Mouse (Mus musculus) E14TG2a.4 (cell line): ENCODE measurements around the gene Pbld2.
"Not testable (repeated sequence)": the region's sequence is repeated elsewhere in the genome, so short reads cannot be mapped to it uniquely, and the experiment has no call there.

ENCODE experiments used
- H3K27me3 ChIP-seq: 2 replicates; pipeline ENCODE4 v1.6.1; 2014; ENCODE audit warnings: low read length, control low read depth; ENCODE audit not compliant: insufficient read depth
- H3K36me3 ChIP-seq: 2 replicates; pipeline ENCODE4 v1.6.1; 2014; ENCODE audit warnings: low read length, control low read depth; ENCODE audit not compliant: insufficient read depth
- H3K4me1 ChIP-seq: replicated peaks from 2 replicates; pipeline ENCODE4 v1.6.1; 2014; ENCODE audit warnings: low read depth, low read length, control low read depth
- H3K4me3 ChIP-seq: replicated peaks from 2 replicates; pipeline ENCODE4 v1.5.1; 2014; ENCODE audit warnings: mild to moderate bottlenecking, low read length
- H3K9me3 ChIP-seq: 2 replicates; pipeline ENCODE4 v1.6.1; 2014; ENCODE audit warnings: low read length, control low read depth
- CTCF ChIP-seq: conservative IDR thresholded peaks from 2 replicates; pipeline ENCODE4 v1.5.1; 2014; ENCODE audit warnings: low read length
- NANOG ChIP-seq: IDR thresholded peaks from 2 replicates; pipeline ENCODE4 v1.6.1; 2014; ENCODE audit warnings: borderline replicate concordance, low read length, mixed read lengths
- POU5F1 ChIP-seq: IDR thresholded peaks from 2 replicates; pipeline ENCODE4 v1.6.1; 2014; ENCODE audit warnings: low read length, borderline replicate concordance

Pbld2 gene

GRCm38 (mm10) chr10:63049106-63049505 is 25.0 kb downstream of the Pbld2 start:
- peaks cover 56% of the 10 kb centered on the region for H3K4me1 ChIP-seq
- no peak for TF ChIP-seq POU5F1
- TF ChIP-seq CTCF: no peak
- no peak for TF ChIP-seq NANOG
- H3K9me3 ChIP-seq: no peaks in the 10 kb centered on the region
- H3K36me3 ChIP-seq: no peaks in the 10 kb centered on the region
- no peaks in the 10 kb centered on the region for H3K27me3 ChIP-seq
- H3K4me3 ChIP-seq: no peak overlapping the region

GRCm38 (mm10) chr10:63051267-63051666 is 27.2 kb downstream of the Pbld2 start:
- TF ChIP-seq CTCF (no peak), POU5F1 (no peak), NANOG (no peak)
- Histone ChIP-seq H3K4me1 (peaks cover 69% of the 10 kb centered on the region), H3K9me3 (0 out of 2 replicates have a peak, but pooled peaks cover 3% of the 10 kb centered on the region), H3K36me3 (no peaks in the 10 kb centered on the region), H3K27me3 (no peaks in the 10 kb centered on the region), H3K4me3 (no peak overlapping the region)

GRCm38 (mm10) chr10:63052011-63052410 is 27.9 kb downstream of the Pbld2 start:
- Histone ChIP-seq H3K4me3 (no peak overlapping the region), H3K27me3 (no peaks in the 10 kb centered on the region), H3K4me1 (peaks cover 76% of the 10 kb centered on the region), H3K9me3 (0 out of 2 replicates have a peak, but pooled peaks cover 3% of the 10 kb centered on the region), H3K36me3 (no peaks in the 10 kb centered on the region)
- TF ChIP-seq POU5F1: no peak
- TF ChIP-seq CTCF: no peak
- TF ChIP-seq NANOG: no peak

GRCm38 (mm10) chr10:63053007-63053406 is 28.9 kb downstream of the Pbld2 start:
- TF ChIP-seq NANOG (no peak), CTCF (no peak), POU5F1 (no peak)
- H3K4me1 ChIP-seq: peaks cover 81% of the 10 kb centered on the region
- no peaks in the 10 kb centered on the region for H3K36me3 ChIP-seq
- 0 out of 2 replicates have a peak, but pooled peaks cover 3% of the 10 kb centered on the region for H3K9me3 ChIP-seq
- 0 out of 2 replicates have a peak overlapping the region, but pooled peaks have one; percentile 17 for H3K4me3 ChIP-seq
- H3K27me3 ChIP-seq: no peaks in the 10 kb centered on the region

GRCm38 (mm10) chr10:63054071-63054470 is 30.0 kb downstream of the Pbld2 start:
- Histone ChIP-seq H3K4me3 (peak overlapping the region; percentile 17; the same call in 1 of the 2 replicates), H3K4me1 (peaks cover 73% of the 10 kb centered on the region)
- not testable (repeated sequence) for H3K9me3 ChIP-seq, H3K27me3 ChIP-seq, H3K36me3 ChIP-seq

GRCm38 (mm10) chr10:63054586-63054985 is 30.5 kb downstream of the Pbld2 start:
- Histone ChIP-seq H3K4me1 (peaks cover 68% of the 10 kb centered on the region), H3K4me3 (no peak overlapping the region), H3K36me3 (no peaks in the 10 kb centered on the region), H3K9me3 (0 out of 2 replicates have a peak, but pooled peaks cover 3% of the 10 kb centered on the region), H3K27me3 (peaks cover 9% of the 10 kb centered on the region; the same call in 1 of the 2 replicates)
- TF ChIP-seq CTCF: peak; percentile 54
- no peak for TF ChIP-seq NANOG
- TF ChIP-seq POU5F1: no peak

GRCm38 (mm10) chr10:63056966-63057750 is 33.0 kb downstream of the Pbld2 start:
- no peaks in the 10 kb centered on the region for H3K36me3 ChIP-seq
- peaks cover 60% of the 10 kb centered on the region for H3K4me1 ChIP-seq
- 0 out of 2 replicates have a peak, but pooled peaks cover 3% of the 10 kb centered on the region for H3K9me3 ChIP-seq
- no peak for TF ChIP-seq CTCF
- TF ChIP-seq POU5F1: no peak
- no peak for TF ChIP-seq NANOG
- peak overlapping the region; percentile 50 for H3K4me3 ChIP-seq
- peaks cover 21% of the 10 kb centered on the region for H3K27me3 ChIP-seq

- Histone ChIP-seq H3K9me3 (0 out of 2 replicates have a peak, but pooled peaks cover 3% of the 10 kb centered on the region), H3K4me1 (peaks cover 37% of the 10 kb centered on the region), H3K36me3 (no peaks in the 10 kb centered on the region), H3K4me3 (no peak within 1 kb of the TSS), H3K27me3 (peaks cover 26% of the 10 kb centered on the region)
- TF ChIP-seq CTCF (no peak), POU5F1 (no peak), NANOG (no peak)
Observed at GRCm38 (mm10) chr10:63059862-63060261, 35.7 kb downstream of the Pbld2 start, which contains the start of gene Pbld1. Gene Pbld1 (plus strand): TSS chr10:63060162.

GRCm38 (mm10) chr10:63060406-63060805 is 36.3 kb downstream of the Pbld2 start:
- Histone ChIP-seq H3K9me3 (no peaks in the 10 kb centered on the region), H3K27me3 (peaks cover 26% of the 10 kb centered on the region), H3K36me3 (no peaks in the 10 kb centered on the region), H3K4me1 (peaks cover 34% of the 10 kb centered on the region), H3K4me3 (no peak overlapping the region)
- TF ChIP-seq CTCF: no peak
- TF ChIP-seq NANOG: no peak
- no peak for TF ChIP-seq POU5F1
